Mouse (Mus musculus): ENCODE measurements around the gene Sacm1l.

Sacm1l gene

GRCm38 (mm10) chr9:123509638-123510604, 19.6 kb upstream of the Sacm1l start:
- no peak for DNase-seq

DNA sequence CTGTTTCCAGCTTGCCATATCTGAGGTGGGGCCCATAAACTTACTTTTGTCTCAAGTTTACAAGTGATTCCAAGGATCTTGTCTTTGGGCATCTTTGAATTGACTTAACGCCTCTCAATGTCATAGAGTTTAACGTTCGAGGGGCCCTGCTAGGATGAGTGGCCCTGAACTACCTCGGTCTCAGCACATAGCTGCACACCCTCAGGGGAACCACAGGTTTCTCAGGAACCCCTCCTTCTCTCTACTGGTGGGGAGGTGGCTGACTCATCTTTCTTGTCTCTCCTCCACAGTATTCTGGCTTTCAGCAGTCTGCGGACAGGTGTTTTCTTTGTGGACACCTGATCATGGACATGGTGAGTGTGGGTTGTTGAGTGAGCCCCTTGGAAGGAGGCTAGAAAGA, 18.6 kb upstream of the Sacm1l start:
- no peak for DNase-seq

DNA sequence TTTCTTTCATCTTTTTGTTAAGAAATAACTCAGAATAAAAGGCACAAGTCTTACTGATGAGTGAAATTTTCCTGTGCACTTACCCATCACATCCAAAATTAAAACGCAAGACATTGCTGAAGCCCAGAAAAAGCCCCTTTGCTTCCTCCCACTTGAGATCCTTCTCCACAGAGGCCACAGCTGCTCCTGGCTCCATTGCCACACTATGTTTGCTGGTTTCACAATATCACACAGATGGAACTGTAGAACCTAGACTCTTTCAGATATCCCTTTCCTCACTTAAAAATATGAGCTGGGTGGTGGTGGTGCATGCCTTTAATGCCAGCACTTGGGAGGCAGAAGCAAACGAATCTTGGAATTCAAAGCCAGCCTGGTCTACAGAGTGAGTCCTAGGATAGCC, 17.1 kb upstream of the Sacm1l start:
- no peak for DNase-seq

DNA sequence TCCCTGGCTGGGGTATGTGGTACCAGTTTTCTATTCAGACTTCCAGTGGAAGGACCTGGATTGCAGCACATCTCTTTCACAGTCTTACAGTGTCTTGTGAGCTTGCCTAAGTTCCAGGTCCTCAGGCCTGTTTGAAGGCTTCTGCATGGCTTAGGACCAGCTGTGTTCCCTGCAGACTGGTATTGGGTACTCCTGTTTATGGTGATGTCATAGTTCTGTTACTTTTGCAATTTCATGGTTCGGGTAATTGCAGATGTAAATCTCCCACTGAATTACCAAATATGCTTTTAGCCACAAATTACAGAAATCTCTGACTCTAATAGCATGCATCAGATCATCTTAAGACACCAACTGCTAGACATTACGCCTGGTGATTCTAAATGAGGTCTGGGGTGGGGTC, 14.5 kb upstream of the Sacm1l start:
- no peak for DNase-seq

DNA sequence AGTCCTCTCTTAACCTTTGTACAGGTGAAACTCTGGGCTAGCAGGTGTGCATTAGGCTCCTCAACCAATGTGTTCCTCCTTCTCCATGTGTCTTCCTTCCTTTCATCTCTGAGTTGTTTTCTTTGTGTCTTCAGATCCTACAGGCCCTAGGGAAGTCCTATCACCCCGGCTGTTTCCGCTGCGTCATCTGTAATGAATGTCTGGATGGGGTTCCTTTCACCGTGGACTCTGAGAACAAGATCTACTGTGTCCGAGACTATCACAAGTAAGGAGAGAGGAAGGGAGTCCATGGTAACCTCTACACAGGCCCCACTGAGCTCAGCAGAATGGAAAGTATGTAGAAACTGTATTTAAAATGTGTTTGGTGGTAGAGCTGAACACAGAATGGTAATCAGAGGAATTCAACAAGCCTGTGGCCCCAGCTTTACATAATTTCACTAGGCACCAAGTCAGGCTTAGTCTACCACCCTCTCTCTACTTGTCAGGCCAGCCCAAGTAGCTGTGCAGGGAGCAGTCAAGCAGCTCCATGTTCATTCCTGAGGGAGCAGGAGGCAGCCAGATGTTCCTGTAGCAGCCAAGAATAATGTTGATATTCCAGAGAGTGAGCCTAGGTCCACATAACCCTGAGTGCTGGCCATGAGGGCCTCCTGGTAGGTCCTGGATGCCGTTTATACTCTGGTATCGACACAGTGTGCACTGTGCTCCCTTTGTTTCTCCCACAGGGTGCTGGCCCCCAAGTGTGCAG, 12.7 kb upstream of the Sacm1l start:
- DNase-seq, result no peak

- no peak for DNase-seq
These were observed 10.3 kb upstream of the Sacm1l start for GRCm38 (mm10) chr9:123518969-123519894.

DNA sequence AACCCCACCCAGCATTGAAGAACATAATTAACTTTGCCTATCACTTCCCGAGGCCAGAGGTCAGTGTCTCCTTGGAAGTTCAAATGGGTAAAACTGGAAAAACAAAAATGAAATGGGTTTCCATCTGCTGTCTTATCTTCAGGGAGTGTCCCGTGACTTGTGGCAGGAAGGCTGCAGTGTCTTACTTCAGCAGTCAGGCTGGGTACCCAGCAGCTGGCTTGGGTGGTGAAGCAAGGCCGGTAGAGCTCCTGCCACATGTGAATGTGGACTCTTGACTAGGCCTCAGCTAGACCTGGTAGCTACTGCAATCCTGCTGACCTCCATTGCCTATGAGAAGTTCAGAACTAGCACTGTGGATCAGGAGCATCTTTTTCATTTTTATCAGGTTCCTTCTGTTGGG, 8.8 kb upstream of the Sacm1l start:
- DNase-seq, result no peak

DNA sequence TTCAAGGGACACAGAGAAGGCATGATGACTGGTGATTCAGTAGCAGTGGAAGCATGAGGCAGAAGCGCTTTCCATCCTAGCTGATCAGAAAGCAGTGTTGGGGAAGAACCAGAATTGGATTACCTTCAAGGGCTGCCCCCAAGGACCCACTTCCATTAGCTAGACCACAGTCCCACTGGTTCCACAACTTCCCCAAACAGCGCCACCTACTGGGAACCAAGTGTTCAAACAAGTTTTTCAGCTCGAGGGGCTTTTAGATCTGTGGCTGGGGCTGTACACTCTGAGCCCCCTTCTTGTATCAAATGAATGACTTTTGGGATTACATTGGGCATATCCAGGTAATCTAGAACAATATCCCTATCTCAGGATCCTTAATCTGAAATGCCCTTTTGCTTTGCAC, 5.9 kb upstream of the Sacm1l start:
- peak; percentile 32 for DNase-seq

- DNase-seq, result peak; percentile 56
These were observed 4.5 kb upstream of the Sacm1l start for GRCm38 (mm10) chr9:123525095-123525494.

DNA sequence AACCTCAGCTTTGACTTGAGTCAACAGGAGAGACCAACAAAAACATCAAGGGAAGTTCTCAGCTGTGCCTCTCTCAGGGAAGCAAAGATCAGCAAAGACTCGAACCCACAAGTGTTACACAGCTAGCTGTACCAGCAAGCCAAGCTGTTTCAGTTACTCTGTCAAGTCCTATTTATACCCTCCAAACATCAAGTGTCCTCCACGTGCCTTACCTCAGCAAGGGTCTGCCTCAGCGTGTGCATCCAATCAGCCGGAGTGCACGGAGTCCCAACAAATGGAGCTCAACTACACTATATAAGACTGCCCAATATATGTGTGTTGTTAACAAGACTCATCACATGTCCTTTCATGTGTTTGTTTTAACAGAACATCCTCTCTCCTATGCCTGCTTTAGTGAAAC, 3.1 kb upstream of the Sacm1l start:
- DNase-seq, result no peak

DNA sequence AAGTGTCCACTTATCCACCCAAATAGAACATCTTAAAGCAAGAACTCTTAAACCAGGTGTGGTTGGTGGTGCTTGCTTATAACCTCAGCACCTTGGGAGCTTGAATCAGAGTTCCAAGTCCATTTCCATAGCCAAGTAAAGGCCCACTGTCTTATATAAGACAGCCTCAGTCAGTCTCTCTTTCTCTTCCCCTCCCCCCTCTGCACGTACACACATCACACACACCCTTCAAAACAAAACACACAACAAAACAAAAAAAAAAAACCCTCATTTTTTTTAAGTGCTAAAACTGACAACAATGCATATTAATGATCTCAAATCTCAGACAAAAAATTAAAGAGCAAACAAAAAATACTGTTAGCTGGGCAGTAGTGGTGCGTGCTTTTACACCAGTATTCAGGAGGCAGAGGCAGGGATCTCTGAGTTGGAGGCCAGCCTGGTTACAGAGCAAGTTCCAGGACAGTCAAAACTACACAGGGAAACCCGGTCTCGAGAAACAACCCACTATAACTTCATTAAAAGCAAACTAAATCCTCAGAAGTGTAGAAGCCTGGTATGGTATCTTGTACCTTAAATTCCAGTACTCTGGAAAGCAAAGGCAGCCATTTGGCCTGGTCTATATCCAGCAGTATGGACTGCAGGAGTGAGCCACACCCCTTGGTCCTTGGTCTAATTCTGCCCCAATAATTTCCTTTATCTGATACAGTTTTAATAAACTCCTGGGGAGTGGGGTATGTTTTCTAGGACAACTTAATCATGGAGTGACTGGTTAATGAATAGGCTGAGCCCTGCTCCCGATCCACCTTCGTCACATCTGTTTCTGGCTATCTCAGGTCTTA, 1.3 kb upstream of the Sacm1l start:
- DNase-seq, result peak; percentile 55

DNA sequence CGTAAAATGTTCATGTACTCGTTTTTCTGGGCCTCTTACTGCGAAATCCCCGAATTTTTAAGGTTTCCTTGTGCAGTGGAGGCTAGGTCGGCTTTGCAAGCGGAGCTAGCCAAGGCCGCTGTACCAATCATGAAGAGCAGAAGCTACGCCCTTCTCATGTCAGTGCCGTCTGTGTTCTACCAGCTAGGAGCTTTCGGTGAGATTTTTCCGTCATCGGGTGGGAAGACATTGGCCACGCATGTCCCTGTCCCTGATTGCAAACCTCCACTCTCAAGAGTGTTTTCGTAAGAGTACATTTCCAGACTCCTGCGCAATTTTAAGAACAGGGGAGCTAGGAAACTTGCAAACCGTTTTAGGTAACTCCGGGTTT, 648 bp upstream of the Sacm1l start:
- peak; percentile 73 for DNase-seq

DNA sequence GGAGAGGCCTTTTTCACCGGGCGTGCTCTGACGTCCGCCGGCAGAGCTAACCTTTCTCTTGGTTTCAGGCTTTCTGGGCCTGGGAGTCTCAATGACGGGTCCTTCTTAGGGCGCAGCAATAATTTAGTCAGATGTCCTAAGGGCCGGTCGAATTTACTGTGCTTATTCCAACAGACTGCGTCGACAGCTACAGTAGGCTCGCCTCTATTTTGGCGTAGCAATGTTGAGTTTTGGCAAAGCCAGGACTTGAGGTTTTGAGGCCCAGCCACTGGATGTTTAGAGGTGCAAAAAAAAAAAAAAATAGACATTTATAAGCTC, 558 bp downstream of the Sacm1l start:
- DNase-seq, result no peak

- DNase-seq, result no peak
These were observed 1.1 kb downstream of the Sacm1l start for GRCm38 (mm10) chr9:123530566-123531130.

- DNase-seq, result no peak
These were observed 1.7 kb downstream of the Sacm1l start for GRCm38 (mm10) chr9:123531234-123531633.

DNA sequence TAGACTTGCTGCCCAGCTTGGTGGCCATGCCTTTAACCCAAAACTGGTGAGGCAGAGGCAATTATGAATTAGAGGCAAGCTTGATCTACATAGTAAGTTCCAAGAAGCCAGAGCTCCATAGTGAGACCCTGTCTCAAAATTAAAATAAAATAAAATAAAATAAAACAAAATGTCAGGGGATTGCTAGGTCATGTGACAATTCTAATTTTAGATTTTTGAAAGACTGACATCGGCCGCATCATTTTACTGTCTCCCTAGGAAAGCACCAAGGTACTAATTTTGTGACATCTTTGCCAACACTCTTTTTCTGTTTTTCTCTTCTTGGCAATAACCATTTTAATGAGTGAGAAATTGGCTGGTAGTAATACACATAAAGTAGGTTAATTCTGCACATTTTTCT, 7.1 kb downstream of the Sacm1l start:
- DNase-seq, result no peak

DNA sequence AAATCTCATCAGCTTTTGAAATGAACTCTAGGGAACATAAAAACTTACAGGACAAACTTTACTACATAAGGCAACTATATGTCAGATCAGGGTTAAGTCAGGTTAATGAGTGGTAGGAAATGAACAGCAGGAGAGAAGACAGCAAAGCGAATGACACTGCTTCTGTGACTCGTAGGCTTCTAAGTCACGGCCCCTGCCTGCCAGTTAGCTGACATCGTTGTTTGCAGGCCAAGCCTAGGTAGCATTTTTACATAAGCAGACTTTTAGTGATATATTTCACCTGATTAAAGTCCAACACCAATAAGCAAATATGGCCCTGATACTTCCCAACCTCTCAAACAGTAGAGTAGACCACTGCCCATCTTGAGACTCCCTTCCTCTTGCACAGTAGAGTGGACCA, 8.6 kb downstream of the Sacm1l start:
- DNase-seq, result no peak

GRCm38 (mm10) chr9:123539093-123539492, 9.5 kb downstream of the Sacm1l start:
- no peak for DNase-seq

- DNase-seq, result no peak
These were observed 10.3 kb downstream of the Sacm1l start for GRCm38 (mm10) chr9:123539823-123540222.

DNA sequence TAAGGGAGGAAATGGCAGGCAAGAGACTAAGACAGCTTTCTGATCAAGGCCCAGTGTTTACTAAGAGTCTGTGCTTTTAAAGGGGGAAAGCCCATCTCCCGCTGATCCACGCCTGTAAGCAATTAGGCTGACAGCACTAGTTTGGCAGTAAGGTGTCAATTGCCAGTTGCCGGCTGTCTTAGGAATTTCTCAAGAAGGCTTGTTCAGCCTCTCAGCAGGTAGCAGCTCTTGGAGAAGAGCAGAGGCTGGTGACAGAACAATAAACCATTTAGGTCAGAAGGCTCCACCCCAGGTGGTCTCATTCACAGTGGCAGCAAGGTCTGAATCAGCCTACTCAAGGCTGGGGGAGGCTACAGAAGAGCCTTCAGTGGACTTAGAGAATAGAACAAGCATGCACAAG, 25.0 kb downstream of the Sacm1l start:
- DNase-seq, result peak; percentile 16

- peak; percentile 27 for DNase-seq
These were observed 48.0 kb downstream of the Sacm1l start for GRCm38 (mm10) chr9:123577360-123578192.

Data from cerebellum, adult 9-11 months (tissue).